Mouse (Mus musculus): ENCODE measurements at regions not wholly inside any gene's neighbourhood (a gene's known extent, or its start where the extent isn't known, plus 50 kb on each side); places are given as distances from the start of the nearest gene placed in this dataset.

DNA sequence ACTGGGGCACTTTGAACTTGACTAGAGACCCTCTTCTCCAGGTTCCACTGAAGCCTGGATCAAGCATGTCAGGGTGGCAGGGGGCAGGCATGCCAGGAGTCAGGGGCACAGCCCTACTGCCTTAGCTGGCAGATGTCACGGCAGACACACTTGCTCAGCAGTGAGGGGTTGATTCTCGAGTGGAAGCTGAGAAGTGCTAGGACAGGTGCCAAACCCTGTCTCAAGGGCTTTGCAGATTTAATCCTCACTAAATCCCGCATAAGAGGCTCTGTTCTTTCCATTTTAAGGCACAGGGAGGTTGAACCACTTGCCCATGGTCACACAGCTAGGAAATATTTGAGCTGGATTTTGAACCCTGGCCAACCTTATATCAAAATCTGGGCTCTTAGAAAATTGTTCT lies 223.5 kb upstream of the Mvb12b start:
- H3K4me3 ChIP-seq (ENCODE audit: insufficient read depth, low read depth, low read length): no peak overlapping the region
- TF ChIP-seq CTCF (conservative IDR thresholded peaks at IDR 0.05; ENCODE audit: insufficient read depth, insufficient read length, low read depth, low read length) (no peak), POLR2A (IDR thresholded peaks at IDR 0.05; ENCODE audit: low read depth, low read length) (no peak)
- no peaks in the 10 kb centered on the region for H3K36me3 ChIP-seq (ENCODE audit: control insufficient read depth, insufficient read depth, low read length)
- 59% methylated on average over 3 of the region's 3 CpGs for WGBS
- H3K27me3 ChIP-seq (replicated peaks; ENCODE audit: control insufficient read depth, insufficient read depth, low read length): no peaks in the 10 kb centered on the region
- DNase-seq: no peak
- H3K27ac ChIP-seq (ENCODE audit: insufficient read depth, low read depth, low read length): no peak overlapping the region
- H3K4me1 ChIP-seq (ENCODE audit: control insufficient read depth, insufficient read depth, low read length): no peaks in the 10 kb centered on the region

DNA sequence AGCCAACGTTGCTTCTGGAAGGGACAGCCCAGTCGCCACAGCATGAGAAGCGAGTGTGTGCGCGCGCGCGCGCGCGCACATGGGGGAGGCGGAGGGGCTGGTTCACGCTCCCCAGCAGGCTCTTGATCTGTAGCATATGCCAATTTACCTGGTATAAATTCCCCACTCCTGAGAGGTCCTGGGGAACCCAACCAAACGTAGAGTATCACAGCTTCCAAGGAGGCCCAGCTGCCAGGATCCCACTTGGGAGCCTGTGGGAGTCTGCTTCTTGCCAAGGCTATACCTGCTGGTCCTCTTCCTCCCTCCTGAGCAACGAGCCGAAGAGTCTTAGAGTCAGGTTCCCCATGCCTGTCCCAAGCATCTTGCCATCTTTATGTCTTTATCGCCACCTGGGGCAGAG lies 222.8 kb upstream of the Mvb12b start:
- no peak overlapping the region for H3K27ac ChIP-seq (ENCODE audit: insufficient read depth, low read depth, low read length)
- H3K4me3 ChIP-seq (ENCODE audit: insufficient read depth, low read depth, low read length): no peak overlapping the region
- DNase-seq: no peak
- H3K4me1 ChIP-seq (ENCODE audit: control insufficient read depth, insufficient read depth, low read length): no peaks in the 10 kb centered on the region
- H3K36me3 ChIP-seq (ENCODE audit: control insufficient read depth, insufficient read depth, low read length): no peaks in the 10 kb centered on the region
- H3K27me3 ChIP-seq (replicated peaks; ENCODE audit: control insufficient read depth, insufficient read depth, low read length): no peaks in the 10 kb centered on the region
- 79% methylated on average over 17 of the region's 17 CpGs for WGBS
- TF ChIP-seq POLR2A (IDR thresholded peaks at IDR 0.05; ENCODE audit: low read depth, low read length): no peak
- TF ChIP-seq CTCF (conservative IDR thresholded peaks at IDR 0.05; ENCODE audit: insufficient read depth, insufficient read length, low read depth, low read length): no peak

DNA sequence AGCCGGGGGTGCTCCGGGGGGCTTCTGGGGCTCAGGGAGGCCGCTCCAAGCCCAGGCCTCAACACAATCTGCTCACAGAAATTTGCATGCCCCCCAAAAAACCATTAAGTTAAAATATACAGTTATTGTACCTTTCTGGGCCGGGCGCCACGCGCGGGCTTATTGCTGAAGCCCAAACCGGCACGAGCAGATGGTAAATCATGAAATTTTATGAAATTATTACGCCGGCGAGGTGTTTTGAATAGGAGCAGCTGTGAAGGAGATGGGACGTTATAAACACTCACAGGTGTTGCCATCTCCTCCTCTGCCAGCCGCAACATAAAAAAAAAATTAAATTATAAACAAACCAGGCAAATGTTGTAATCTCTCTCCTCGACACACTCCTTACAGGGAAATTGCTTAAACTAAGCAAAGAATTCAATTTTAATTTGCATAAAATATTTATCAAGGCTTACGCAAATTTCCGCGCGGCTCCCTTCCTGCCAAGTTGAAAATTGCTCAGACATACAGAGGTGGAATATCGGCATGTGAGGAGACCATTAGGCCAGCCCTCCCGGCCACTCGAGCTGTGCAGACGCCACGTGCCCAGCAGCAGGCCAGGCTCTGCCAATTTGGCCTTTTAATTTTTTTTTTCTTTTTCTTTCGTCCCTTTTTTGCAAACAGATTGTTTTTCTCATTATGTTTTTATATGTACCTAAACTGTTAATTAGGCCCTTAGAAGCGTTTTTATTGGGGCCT lies 220.0 kb upstream of the Mvb12b start:
- DNase-seq: no peak
- no peak for TF ChIP-seq CTCF (conservative IDR thresholded peaks at IDR 0.05; ENCODE audit: insufficient read depth, insufficient read length, low read depth, low read length)
- TF ChIP-seq POLR2A (IDR thresholded peaks at IDR 0.05; ENCODE audit: low read depth, low read length): no peak
- no peaks in the 10 kb centered on the region for H3K27me3 ChIP-seq (replicated peaks; ENCODE audit: control insufficient read depth, insufficient read depth, low read length)
- H3K36me3 ChIP-seq (ENCODE audit: control insufficient read depth, insufficient read depth, low read length): no peaks in the 10 kb centered on the region
- H3K4me3 ChIP-seq (ENCODE audit: insufficient read depth, low read depth, low read length): no peak overlapping the region
- H3K27ac ChIP-seq (ENCODE audit: insufficient read depth, low read depth, low read length): no peak overlapping the region
- 75% methylated on average over 27 of the region's 27 CpGs for WGBS
- no peaks in the 10 kb centered on the region for H3K4me1 ChIP-seq (ENCODE audit: control insufficient read depth, insufficient read depth, low read length)

- H3K36me3 ChIP-seq (ENCODE audit: control insufficient read depth, insufficient read depth, low read length): no peaks in the 10 kb centered on the region
- 29% methylated on average over 15 of the region's 15 CpGs for WGBS
- no peak overlapping the region for H3K4me3 ChIP-seq (ENCODE audit: insufficient read depth, low read depth, low read length)
- no peak overlapping the region for H3K27ac ChIP-seq (ENCODE audit: insufficient read depth, low read depth, low read length)
- DNase-seq: no peak
- TF ChIP-seq POLR2A (IDR thresholded peaks at IDR 0.05; ENCODE audit: low read depth, low read length) (no peak), CTCF (conservative IDR thresholded peaks at IDR 0.05; ENCODE audit: insufficient read depth, insufficient read length, low read depth, low read length) (no peak)
- no peaks in the 10 kb centered on the region for H3K4me1 ChIP-seq (ENCODE audit: control insufficient read depth, insufficient read depth, low read length)
- no peaks in the 10 kb centered on the region for H3K27me3 ChIP-seq (replicated peaks; ENCODE audit: control insufficient read depth, insufficient read depth, low read length)
Observed at GRCm38 (mm10) chr2:34106837-34107565, 219.3 kb upstream of the Mvb12b start.

- TF ChIP-seq POLR2A (IDR thresholded peaks at IDR 0.05; ENCODE audit: low read depth, low read length) (no peak), CTCF (conservative IDR thresholded peaks at IDR 0.05; ENCODE audit: insufficient read depth, insufficient read length, low read depth, low read length) (no peak)
- no peak overlapping the region for H3K27ac ChIP-seq (ENCODE audit: insufficient read depth, low read depth, low read length)
- H3K27me3 ChIP-seq (replicated peaks; ENCODE audit: control insufficient read depth, insufficient read depth, low read length): no peaks in the 10 kb centered on the region
- 34% methylated on average over 9 of the region's 9 CpGs for WGBS
- H3K4me1 ChIP-seq (ENCODE audit: control insufficient read depth, insufficient read depth, low read length): no peaks in the 10 kb centered on the region
- no peak overlapping the region for H3K4me3 ChIP-seq (ENCODE audit: insufficient read depth, low read depth, low read length)
- H3K36me3 ChIP-seq (ENCODE audit: control insufficient read depth, insufficient read depth, low read length): no peaks in the 10 kb centered on the region
- DNase-seq: no peak
Observed at GRCm38 (mm10) chr2:34106245-34106644, 218.5 kb upstream of the Mvb12b start.

GRCm38 (mm10) chr2:34105271-34106051 lies 217.7 kb upstream of the Mvb12b start:
- H3K27me3 ChIP-seq (replicated peaks; ENCODE audit: control insufficient read depth, insufficient read depth, low read length): no peaks in the 10 kb centered on the region
- H3K4me1 ChIP-seq (ENCODE audit: control insufficient read depth, insufficient read depth, low read length): no peaks in the 10 kb centered on the region
- 48% methylated on average over 13 of the region's 13 CpGs for WGBS
- no peak for TF ChIP-seq POLR2A (IDR thresholded peaks at IDR 0.05; ENCODE audit: low read depth, low read length)
- no peak for TF ChIP-seq CTCF (conservative IDR thresholded peaks at IDR 0.05; ENCODE audit: insufficient read depth, insufficient read length, low read depth, low read length)
- H3K36me3 ChIP-seq (ENCODE audit: control insufficient read depth, insufficient read depth, low read length): no peaks in the 10 kb centered on the region
- H3K27ac ChIP-seq (ENCODE audit: insufficient read depth, low read depth, low read length): no peak overlapping the region
- H3K4me3 ChIP-seq (ENCODE audit: insufficient read depth, low read depth, low read length): no peak overlapping the region
- no peak for DNase-seq
